Mouse (Mus musculus) hindbrain, embryonic 12.5 days (tissue): ENCODE data around the gene Eps8l3. TPM values are rescaled to one million over a fixed set of nuclear protein-coding genes. Genes with fewer than 3 reads are reported as not detected.
"Not testable (repeated sequence)": the region's sequence is repeated elsewhere in the genome, so short reads cannot be mapped to it uniquely, and the experiment has no call there.

ENCODE experiments used
- ATAC-seq: fragments of 200-750 bp; cut with Nextera tagmentation; 2 replicates; pipeline ENCODE4 v1.8.0; 2017; ENCODE audit warnings: moderate TSS enrichment; ENCODE audit not compliant: low FRiP score
- H3K27ac ChIP-seq: fragments of 300-500 bp; sonication (generic); 2 replicates; pipeline ENCODE4 v1.5.1; 2016; ENCODE audit warnings: mild to moderate bottlenecking
- H3K27me3 ChIP-seq: fragments of 300-500 bp; sonication (generic); 2 replicates; pipeline ENCODE4 v1.6.1; 2016; ENCODE audit warnings: mild to moderate bottlenecking
- H3K36me3 ChIP-seq: fragments of 300-500 bp; sonication (generic); 2 replicates; pipeline ENCODE4 v1.6.1; 2016; ENCODE audit warnings: mild to moderate bottlenecking
- H3K4me1 ChIP-seq: fragments of 300-500 bp; sonication (generic); 2 replicates; pipeline ENCODE4 v1.6.1; 2016
- H3K4me2 ChIP-seq: fragments of 300-500 bp; sonication (generic); replicated peaks from 2 replicates; pipeline ENCODE4 v1.6.1; 2016; ENCODE audit warnings: mild to moderate bottlenecking
- H3K4me3 ChIP-seq: fragments of 300-500 bp; sonication (generic); 2 replicates; pipeline ENCODE4 v1.5.1; 2016; ENCODE audit warnings: mild to moderate bottlenecking
- H3K9ac ChIP-seq: fragments of 300-500 bp; sonication (generic); 2 replicates; pipeline ENCODE4 v1.6.1; 2016; ENCODE audit warnings: mild to moderate bottlenecking, moderate library complexity
- H3K9me3 ChIP-seq: fragments of 300-500 bp; sonication (generic); replicated peaks from 2 replicates; pipeline ENCODE4 v1.6.1; 2016; ENCODE audit warnings: mild to moderate bottlenecking
- WGBS: fragments of 180-500 bp; shearing (Covaris S2); methylation state at CpG from one replicate; pipeline ENCODE4 v1.1.7; 2016; 5-methylcytosine and 5-hydroxymethylcytosine counted together
- polyA plus RNA-seq: library from polyadenylated mRNA; unstranded; fragments of >200 nt; fragmentation: Nextera tagmentation; extraction: Ambion mirVana; gene quantifications from 2 replicates; pipeline ENCODE4 v1.2.1, GENCODE M21; 2016

The Eps8l3 gene
- polyA plus RNA-seq, 1 experiment from 2014 or later = not detected

DNA sequence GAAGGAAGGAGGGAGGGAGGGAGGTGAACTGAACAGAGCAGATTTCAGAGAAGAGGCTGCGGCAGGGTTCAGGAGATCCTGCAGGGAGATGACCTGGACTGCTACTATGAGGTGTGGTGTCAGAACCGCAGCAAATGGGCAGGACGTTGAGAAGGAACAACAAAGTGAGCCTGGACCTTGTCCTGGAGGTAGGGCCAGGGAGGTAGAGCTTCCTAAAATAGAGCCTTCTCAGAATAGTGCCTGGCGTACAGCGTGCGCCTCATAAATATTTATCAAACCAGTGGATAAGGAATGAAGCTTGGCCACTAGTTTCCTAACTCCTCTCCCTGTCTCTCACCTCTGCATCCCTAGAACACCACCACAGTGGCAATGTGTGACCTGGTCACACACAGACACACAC lies 19.4 kb upstream of the Eps8l3 start:
- Histone ChIP-seq H3K27me3 (no peaks in the 10 kb centered on the region), H3K27ac (no peak overlapping the region), H3K4me2 (no peak overlapping the region), H3K4me3 (no peak overlapping the region), H3K4me1 (no peaks in the 10 kb centered on the region; the same call in 1 of the 2 replicates), H3K9me3 (no peaks in the 10 kb centered on the region), H3K9ac (no peak overlapping the region), H3K36me3 (no peaks in the 10 kb centered on the region)
- 57% methylated on average over 6 of the region's 6 CpGs for WGBS
- ATAC-seq = no peak

DNA sequence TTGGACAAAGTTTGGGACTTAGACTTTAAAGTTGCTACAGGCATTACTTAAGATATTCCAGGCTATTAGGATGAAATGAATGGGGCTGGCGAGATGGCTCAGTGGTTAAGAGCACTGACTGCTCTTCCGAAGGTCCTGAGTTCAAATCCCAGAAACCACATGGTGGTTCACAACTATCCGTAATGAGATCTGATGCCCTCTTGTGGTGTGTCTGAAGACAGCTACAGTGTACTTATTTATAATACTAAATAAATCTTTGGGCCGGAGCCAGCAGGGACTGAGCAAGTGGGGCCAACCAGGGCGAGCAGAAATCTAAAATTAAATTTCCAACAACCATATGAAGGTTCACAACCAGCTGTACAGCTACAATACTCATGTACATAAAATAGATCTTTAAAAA lies 15.5 kb upstream of the Eps8l3 start:
- H3K4me3 ChIP-seq, H3K36me3 ChIP-seq, H3K4me1 ChIP-seq, H3K27ac ChIP-seq, H3K9me3 ChIP-seq, H3K4me2 ChIP-seq, ATAC-seq, H3K27me3 ChIP-seq, H3K9ac ChIP-seq: not testable (repeated sequence)
- WGBS = 82% methylated on average over 5 of the region's 5 CpGs

DNA sequence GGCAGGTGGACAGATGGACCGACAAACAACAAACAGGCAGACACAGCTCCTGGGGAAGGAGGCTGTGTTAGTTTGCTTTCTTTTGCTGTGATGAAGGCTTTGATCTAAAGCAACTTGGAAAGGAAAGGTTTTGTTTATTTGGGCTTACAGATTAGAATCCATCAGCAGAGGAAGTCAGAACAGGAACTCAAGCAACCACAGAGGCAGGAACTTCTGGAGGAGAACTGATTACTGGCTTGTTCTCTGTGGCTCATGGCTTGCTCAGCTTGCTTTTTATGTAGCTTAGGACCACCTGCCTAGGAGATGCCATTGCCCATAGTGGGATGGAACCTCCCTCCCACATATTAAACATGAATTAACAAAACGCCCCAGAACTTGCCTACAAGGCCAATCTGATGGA lies 14.6 kb upstream of the Eps8l3 start:
- Histone ChIP-seq H3K4me1 (peaks cover 3% of the 10 kb centered on the region; the same call in 1 of the 2 replicates), H3K9me3 (no peaks in the 10 kb centered on the region), H3K27me3 (no peaks in the 10 kb centered on the region; the same call in 1 of the 2 replicates), H3K4me2 (no peak overlapping the region), H3K36me3 (no peaks in the 10 kb centered on the region), H3K9ac (no peak overlapping the region), H3K27ac (no peak overlapping the region), H3K4me3 (no peak overlapping the region)
- no peak for ATAC-seq
- 82% methylated on average over 2 of the region's 2 CpGs for WGBS

DNA sequence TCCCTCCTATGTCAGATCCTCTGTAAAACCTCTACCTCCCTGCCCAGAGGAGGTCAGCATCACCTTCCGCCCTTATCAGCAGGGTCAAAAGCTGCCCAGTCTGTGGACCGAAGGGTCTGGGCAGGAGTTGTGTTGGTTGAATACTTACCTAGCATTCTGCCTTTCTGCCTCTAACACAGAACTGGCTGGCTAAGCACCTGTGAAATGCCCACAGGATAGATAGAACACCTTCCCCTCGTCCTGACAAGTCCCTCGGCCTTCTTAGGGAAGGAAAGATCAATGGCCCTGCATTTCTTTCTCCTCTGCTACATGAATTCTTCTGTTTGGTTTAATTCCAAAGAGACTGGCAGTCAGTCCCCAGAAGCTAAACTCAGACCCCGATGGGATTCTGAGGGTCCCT lies 13.6 kb upstream of the Eps8l3 start:
- H3K27me3 ChIP-seq = no peaks in the 10 kb centered on the region; the same call in 1 of the 2 replicates
- no peaks in the 10 kb centered on the region for H3K36me3 ChIP-seq
- H3K9me3 ChIP-seq = no peaks in the 10 kb centered on the region
- no peak overlapping the region for H3K9ac ChIP-seq
- no peak overlapping the region for H3K27ac ChIP-seq
- peaks cover 5% of the 10 kb centered on the region; the same call in 1 of the 2 replicates for H3K4me1 ChIP-seq
- H3K4me2 ChIP-seq = no peak overlapping the region
- no peak for ATAC-seq
- WGBS = 77% methylated on average over 5 of the region's 5 CpGs
- no peak overlapping the region for H3K4me3 ChIP-seq

DNA sequence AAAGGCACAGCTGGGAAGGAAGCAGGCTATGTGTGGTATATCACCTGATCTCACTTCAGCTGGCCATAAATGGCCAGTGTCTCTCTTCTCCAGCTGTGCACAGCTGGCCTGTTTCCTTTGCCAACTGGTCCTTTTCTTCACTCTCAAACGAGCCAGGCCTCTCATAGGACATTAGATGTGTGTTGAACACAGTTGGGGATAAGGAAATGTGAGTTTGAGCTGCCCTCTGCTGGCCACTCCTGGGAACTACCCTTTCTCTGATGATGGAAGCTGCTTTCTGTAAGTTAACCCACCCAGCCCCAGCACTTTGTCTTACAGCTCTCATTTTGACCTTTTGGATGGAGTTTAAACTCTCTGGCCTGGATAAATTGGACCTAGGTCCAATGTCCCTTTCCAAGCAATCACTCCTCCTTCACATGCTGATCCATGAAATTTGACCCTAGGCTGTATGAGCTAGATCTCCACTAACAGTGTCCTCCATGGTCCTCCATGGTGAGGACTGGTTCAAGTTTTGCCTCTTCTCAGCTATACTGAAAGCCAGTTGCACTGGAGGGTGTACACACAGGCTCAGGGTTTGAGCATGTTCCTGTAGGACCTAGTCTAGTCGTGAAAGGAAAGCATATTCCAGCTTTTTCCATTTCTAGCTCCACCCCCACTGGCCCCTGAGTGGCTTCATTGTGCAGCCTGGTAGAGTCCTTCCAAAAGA lies 13.0 kb upstream of the Eps8l3 start:
- WGBS = 11% methylated on average over 2 of the region's 2 CpGs
- no peaks in the 10 kb centered on the region for H3K9me3 ChIP-seq
- H3K4me1 ChIP-seq = peaks cover 11% of the 10 kb centered on the region
- no peak overlapping the region for H3K9ac ChIP-seq
- no peak overlapping the region for H3K4me2 ChIP-seq
- no peak overlapping the region for H3K4me3 ChIP-seq
- H3K27me3 ChIP-seq = no peaks in the 10 kb centered on the region; the same call in 1 of the 2 replicates
- ATAC-seq = peak; percentile 74
- H3K27ac ChIP-seq = no peak overlapping the region
- no peaks in the 10 kb centered on the region for H3K36me3 ChIP-seq

DNA sequence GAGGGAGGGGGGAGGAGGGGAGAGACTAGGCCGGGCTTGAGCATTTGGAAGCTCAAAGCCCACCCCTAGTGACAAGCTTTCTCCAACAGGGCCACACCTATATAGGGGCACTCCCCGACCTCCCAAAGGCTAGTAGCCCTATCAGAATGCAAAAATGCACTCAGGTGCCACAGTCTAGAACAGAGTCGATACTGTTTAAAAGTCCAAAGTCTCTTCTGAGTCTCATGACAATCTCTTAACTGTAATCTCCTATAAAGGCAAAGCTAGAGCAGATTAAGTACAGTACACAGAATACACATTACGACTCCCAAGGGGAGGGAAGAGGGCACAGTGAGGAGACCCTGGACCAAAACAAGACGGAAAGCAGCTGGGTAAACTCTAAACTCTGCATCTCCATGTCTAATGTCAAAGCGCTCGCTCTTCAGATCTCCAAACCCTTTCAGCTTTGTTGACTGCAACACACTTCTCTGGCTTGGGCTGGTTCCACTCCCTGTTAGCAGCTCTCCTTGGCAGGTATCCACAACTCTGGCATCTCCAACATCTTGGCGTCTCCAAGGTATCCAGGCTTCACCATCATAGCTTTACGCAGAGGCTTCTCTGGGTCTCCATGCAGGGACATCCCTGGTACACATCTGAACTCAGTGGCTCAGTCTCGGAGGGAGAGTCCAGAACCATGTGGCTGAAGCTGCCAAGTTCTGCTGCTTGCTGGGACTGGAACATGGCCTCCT lies 11.5 kb upstream of the Eps8l3 start:
- Histone ChIP-seq H3K27me3 (no peaks in the 10 kb centered on the region; the same call in 1 of the 2 replicates), H3K9me3 (no peaks in the 10 kb centered on the region), H3K27ac (no peak overlapping the region), H3K9ac (no peak overlapping the region), H3K4me1 (peaks cover 17% of the 10 kb centered on the region), H3K4me3 (no peak overlapping the region), H3K4me2 (no peak overlapping the region), H3K36me3 (no peaks in the 10 kb centered on the region)
- ATAC-seq = no peak
- WGBS = 72% methylated on average over 10 of the region's 10 CpGs

DNA sequence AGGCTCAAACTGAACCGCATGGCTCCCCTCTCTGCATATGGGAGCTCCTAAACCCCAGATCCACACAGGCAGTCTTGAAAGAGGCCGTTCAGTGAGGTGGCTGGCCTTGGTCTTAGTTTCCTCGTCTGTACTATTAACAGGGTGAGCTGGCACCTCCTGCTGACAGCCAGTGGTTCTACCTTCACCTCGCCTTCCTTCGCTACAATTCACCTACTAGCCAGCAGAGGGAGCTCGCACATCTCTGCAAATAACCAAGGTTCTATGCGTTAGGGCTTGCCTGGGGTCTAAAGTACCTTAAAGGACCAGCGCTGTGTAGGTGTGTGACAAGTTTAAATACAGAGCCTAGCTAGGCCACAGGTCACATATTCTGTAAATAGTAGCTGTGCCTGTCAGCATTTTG lies 9.9 kb upstream of the Eps8l3 start:
- H3K27me3 ChIP-seq = no peaks in the 10 kb centered on the region; the same call in 1 of the 2 replicates
- WGBS = 6% methylated on average over 8 of the region's 8 CpGs

DNA sequence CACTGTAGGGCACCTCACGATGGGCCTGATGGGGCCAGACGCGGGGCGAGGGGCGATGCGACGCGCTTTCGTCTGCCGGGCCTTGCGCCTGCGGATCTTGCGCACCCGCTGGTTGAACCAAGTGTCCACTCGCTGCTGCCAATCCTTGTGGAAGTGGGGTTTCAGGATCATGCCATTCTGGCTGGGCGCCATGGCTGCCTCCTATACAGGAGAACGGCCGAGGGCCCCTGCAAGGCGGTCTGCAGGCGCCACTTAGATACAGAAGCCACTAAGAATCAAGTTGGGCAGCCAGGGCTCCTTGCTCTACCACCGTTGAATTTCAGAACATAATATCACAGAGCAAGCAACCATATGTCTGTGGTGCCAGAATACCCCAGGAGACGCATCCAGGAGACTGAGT lies 8.6 kb upstream of the Eps8l3 start:
- H3K4me2 ChIP-seq = no peak overlapping the region
- no peaks in the 10 kb centered on the region for H3K36me3 ChIP-seq
- no peak overlapping the region for H3K4me3 ChIP-seq
- no peaks in the 10 kb centered on the region; the same call in 1 of the 2 replicates for H3K27me3 ChIP-seq
- H3K27ac ChIP-seq = no peak overlapping the region
- H3K9ac ChIP-seq = no peak overlapping the region
- 90% methylated on average over 22 of the region's 22 CpGs for WGBS
- no peaks in the 10 kb centered on the region for H3K9me3 ChIP-seq
- peaks cover 17% of the 10 kb centered on the region for H3K4me1 ChIP-seq
- ATAC-seq = no peak

More for the DNA sequence above, 9.9 kb upstream of the Eps8l3 start:
- Histone ChIP-seq H3K36me3 (no peaks in the 10 kb centered on the region), H3K4me3 (no peak overlapping the region), H3K9me3 (no peaks in the 10 kb centered on the region), H3K9ac (no peak overlapping the region), H3K4me1 (peaks cover 17% of the 10 kb centered on the region), H3K27ac (no peak overlapping the region), H3K4me2 (no peak overlapping the region)
- peak; percentile 34; the same call in 1 of the 2 replicates for ATAC-seq

DNA sequence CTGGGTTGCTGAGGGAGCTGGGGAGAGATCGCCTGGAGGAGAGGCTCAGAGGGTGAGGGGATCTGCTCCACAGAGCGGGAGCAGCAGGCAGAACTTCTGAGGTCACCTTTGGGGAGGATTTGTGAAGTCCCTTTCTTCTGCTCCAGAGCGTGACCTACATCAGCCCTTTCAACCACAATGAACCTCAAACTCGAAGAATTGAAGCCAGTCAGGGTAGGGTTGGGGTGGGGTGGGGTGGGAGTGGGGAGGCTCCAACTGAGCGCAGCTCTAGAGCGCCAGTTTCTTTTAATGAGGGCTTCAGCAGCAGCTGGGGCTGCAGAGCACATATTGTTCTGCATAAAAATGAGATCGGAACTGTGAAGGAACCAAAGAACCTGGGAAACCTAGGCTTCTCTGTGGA lies 7.9 kb upstream of the Eps8l3 start:
- no peak overlapping the region for H3K4me2 ChIP-seq
- peak; percentile 57 for ATAC-seq
- 0 out of 2 replicates have a peak overlapping the region, but pooled peaks have one; percentile 19 for H3K9ac ChIP-seq
- H3K27ac ChIP-seq = peak overlapping the region; percentile 64; the same call in 1 of the 2 replicates
- WGBS = 17% methylated on average over 7 of the region's 7 CpGs
- H3K27me3 ChIP-seq = no peaks in the 10 kb centered on the region; the same call in 1 of the 2 replicates
- H3K4me3 ChIP-seq = no peak overlapping the region
- H3K9me3 ChIP-seq = no peaks in the 10 kb centered on the region
- peaks cover 15% of the 10 kb centered on the region for H3K4me1 ChIP-seq
- H3K36me3 ChIP-seq = no peaks in the 10 kb centered on the region

DNA sequence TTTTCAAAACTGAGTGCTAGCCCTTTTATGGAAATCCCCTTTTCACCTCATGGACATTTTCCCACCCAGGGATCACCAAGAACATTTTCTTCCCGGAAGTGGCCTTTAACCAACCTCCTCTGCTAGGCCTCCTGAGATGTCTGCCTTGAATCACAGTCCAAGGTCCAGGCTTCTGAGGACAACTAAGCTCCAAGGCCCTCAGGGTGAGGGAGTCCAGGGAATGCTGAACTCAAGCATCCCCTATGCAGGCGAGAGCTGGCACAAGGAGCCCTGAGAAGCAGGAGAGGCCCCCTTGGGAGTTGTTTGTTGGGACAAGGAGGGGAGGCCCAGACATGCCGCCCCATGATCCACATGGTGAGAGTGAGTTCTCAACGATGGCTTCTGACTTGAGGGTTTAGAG lies 7.1 kb upstream of the Eps8l3 start:
- 67% methylated on average over 4 of the region's 4 CpGs for WGBS
- Histone ChIP-seq H3K27me3 (no peaks in the 10 kb centered on the region; the same call in 1 of the 2 replicates), H3K4me1 (peaks cover 15% of the 10 kb centered on the region), H3K4me2 (no peak overlapping the region), H3K9me3 (no peaks in the 10 kb centered on the region), H3K27ac (no peak overlapping the region), H3K36me3 (no peaks in the 10 kb centered on the region), H3K4me3 (no peak overlapping the region), H3K9ac (no peak overlapping the region)
- ATAC-seq = no peak

DNA sequence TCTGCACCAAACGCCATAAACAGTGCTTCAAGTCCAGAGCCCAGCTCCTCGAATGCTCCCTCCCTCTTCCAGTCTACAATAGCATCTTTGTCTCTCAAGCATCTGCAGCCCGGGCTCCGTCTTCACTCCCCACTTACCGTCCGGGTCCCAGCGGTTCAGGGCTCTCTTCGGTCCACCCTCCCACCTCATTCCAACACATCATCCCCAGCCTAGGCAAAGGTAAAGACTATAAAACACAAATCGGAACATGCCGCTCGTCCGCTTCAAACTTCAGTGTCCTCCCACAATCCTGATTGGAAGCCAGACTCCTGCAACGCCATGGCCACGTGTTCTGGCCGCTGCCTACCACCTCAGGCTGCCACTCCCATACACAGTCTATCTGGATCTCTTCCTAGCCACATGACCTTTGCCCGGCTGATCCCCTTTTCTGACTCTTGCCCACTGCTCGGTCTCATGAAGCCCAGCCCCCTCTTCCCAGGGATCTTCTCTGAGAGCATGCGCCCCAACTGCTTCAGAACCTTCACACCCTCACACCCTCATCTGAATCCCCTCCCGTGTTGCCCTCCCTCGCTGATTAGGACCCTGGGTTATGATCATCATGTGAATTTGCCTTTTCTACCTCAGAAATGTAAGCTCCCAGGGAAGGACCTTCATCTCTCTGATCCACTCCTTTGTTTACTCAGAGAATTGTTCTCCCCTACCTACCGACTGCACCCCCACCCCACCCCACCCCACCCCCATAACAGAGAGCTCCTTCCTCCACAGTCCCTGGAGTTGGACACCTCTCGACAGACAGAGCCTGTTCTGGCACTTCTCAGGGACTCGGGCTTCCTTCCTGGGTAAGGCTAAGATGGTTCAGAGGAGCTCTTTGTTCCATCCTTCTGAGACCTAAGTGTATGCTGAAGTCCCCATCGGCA lies 3.4 kb upstream of the Eps8l3 start:
- H3K27me3 ChIP-seq = no peaks in the 10 kb centered on the region
- H3K27ac ChIP-seq = no peak overlapping the region
- 73% methylated on average over 24 of the region's 24 CpGs for WGBS
- H3K4me3 ChIP-seq = no peak overlapping the region
- no peaks in the 10 kb centered on the region for H3K9me3 ChIP-seq
- no peaks in the 10 kb centered on the region for H3K36me3 ChIP-seq
- no peak overlapping the region for H3K9ac ChIP-seq
- H3K4me2 ChIP-seq = no peak overlapping the region
- peaks cover 10% of the 10 kb centered on the region for H3K4me1 ChIP-seq
- no peak for ATAC-seq

DNA sequence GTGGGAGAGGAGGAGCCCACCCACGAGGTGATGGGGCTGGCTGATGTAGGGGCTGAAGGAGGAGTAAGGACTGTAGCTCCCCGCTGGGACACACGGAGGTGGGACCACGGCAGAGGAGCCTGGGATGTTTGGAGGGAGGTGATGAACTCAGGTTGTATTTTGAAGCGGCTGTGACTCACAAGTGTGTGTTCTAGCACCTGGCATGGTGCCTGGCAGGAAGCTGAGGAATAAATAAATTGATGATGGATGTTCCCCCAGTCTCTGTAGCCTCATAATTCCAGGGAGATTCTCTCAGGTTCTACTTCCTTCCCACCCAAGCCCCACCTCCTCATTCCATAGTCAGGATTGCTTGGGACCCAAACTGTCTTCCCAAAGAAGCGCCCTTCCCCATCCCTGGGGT lies 1.8 kb upstream of the Eps8l3 start:
- no peak overlapping the region for H3K4me2 ChIP-seq
- no peak overlapping the region for H3K9ac ChIP-seq
- no peak overlapping the region for H3K27ac ChIP-seq
- no peak overlapping the region for H3K4me3 ChIP-seq
- H3K36me3 ChIP-seq = no peaks in the 10 kb centered on the region
- no peaks in the 10 kb centered on the region for H3K9me3 ChIP-seq
- no peaks in the 10 kb centered on the region for H3K27me3 ChIP-seq
- WGBS = 76% methylated on average over 6 of the region's 6 CpGs
- ATAC-seq = no peak
- no peaks in the 10 kb centered on the region for H3K4me1 ChIP-seq
